In the genomic region with DNA sequence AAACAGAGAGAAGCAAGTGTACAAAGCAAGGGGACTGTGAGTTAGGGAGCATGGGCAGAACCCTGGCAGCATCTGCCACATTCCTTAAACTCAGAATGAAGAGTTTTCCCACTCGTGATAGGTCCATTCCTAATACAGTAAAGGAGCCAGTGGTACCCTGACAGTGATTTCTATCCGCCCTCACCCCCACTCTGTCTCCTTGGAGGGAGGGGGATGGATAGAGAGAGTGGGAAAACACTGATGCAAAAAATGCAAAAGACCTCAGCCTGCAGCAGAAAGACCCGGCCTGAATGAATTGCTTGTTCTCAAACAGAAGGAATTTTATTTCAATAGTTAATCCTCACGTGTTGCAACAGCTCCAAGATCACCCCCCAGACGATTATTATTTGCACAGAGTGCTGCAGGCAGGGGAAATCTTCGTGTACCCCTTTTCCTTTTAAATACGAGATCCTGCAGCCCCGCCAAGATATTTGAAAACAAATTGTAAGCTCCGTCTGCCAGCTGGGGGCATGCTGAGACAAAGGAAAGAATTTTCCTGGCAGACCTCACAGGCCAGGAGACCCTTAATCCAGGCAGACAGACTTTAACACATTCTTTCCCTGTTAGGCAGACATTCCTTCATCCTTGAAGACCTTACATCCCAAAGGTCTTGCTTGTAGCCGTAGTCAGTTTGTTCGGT, we compare ENCODE assay signal across 9 mouse cellular contexts.
DNase-seq lines count a peak whose midpoint lies in the region; ATAC-seq lines count a peak whose summit lies in the region.
"Had no signal": no experiment of that assay in that cellular context is flagged by ENCODE, and none has a peak within 500 bp of the region (broad histone marks: within the 10 kb centered on the region; RNA-seq: fewer than 3 reads in every experiment).

No protein-coding gene starts in this region.

- H3K9me3 ChIP-seq in embryonic facial prominence, embryonic 11.5 days (replicated peaks; ENCODE audit: control insufficient read depth, low read length) = no peaks in the 10 kb centered on the region
- no peaks in the 10 kb centered on the region for H3K9me3 ChIP-seq in hindbrain, embryonic 14.5 days (ENCODE audit: control insufficient read depth, low read length)
- H3K9me3 ChIP-seq in midbrain, embryonic 16.5 days (replicated peaks; ENCODE audit: control insufficient read depth, low read length, poor library complexity, severe bottlenecking) = no peaks in the 10 kb centered on the region
- no peaks in the 10 kb centered on the region for H3K9me3 ChIP-seq in intestine, embryonic 16.5 days (ENCODE audit: control insufficient read depth, low read length)
- H3K9me3 ChIP-seq: lung, embryonic 15.5 days had no signal

- H3K27ac ChIP-seq in embryonic facial prominence, embryonic 11.5 days (replicated peaks; ENCODE audit: low read depth, low read length) = no peak overlapping the region
- peak overlapping the region; percentile 59; the same call in 1 of the 2 replicates for H3K27ac ChIP-seq in hindbrain, embryonic 14.5 days
- peak overlapping the region; percentile 43 for H3K27ac ChIP-seq in midbrain, embryonic 16.5 days (ENCODE audit: low read length)
- H3K27ac ChIP-seq in intestine, embryonic 16.5 days (ENCODE audit: low read length) = no peak overlapping the region
- H3K27ac ChIP-seq: lung, embryonic 15.5 days had no signal

- 0 out of 2 replicates have a peak, but pooled peaks have one; percentile 44 for ATAC-seq in embryonic facial prominence, embryonic 11.5 days (replicated peaks; ENCODE audit: insufficient number of reproducible peaks, low FRiP score, low TSS enrichment, low read depth)
- ATAC-seq in hindbrain, embryonic 14.5 days (ENCODE audit: low FRiP score) = peak; percentile 71
- ATAC-seq in midbrain, embryonic 16.5 days = peak; percentile 76
- ATAC-seq in intestine, embryonic 16.5 days = no peak

- 0 out of 2 replicates have a peak overlapping the region, but pooled peaks have one; percentile 10 for H3K4me2 ChIP-seq in embryonic facial prominence, embryonic 11.5 days (ENCODE audit: low read depth, low read length)
- peak overlapping the region; percentile 30 for H3K4me2 ChIP-seq in hindbrain, embryonic 14.5 days (replicated peaks)
- H3K4me2 ChIP-seq in midbrain, embryonic 16.5 days (ENCODE audit: low read length) = peak overlapping the region; percentile 45
- no peak overlapping the region for H3K4me2 ChIP-seq in intestine, embryonic 16.5 days (ENCODE audit: low read depth, low read length)
- H3K4me2 ChIP-seq: lung, embryonic 15.5 days had no signal

- no peak overlapping the region for H3K4me3 ChIP-seq in embryonic facial prominence, embryonic 11.5 days (ENCODE audit: low read depth, low read length)
- H3K4me3 ChIP-seq in hindbrain, embryonic 14.5 days (replicated peaks; ENCODE audit: low read length) = no peak overlapping the region
- H3K4me3 ChIP-seq in midbrain, embryonic 16.5 days (ENCODE audit: low read depth, low read length) = no peak overlapping the region
- no peak overlapping the region for H3K4me3 ChIP-seq in intestine, embryonic 16.5 days (ENCODE audit: low read length)
- H3K4me3 ChIP-seq: lung, embryonic 15.5 days had no signal

- no peaks in the 10 kb centered on the region for H3K36me3 ChIP-seq in embryonic facial prominence, embryonic 11.5 days (replicated peaks; ENCODE audit: control insufficient read depth, insufficient read depth, low read depth, low read length)
- no peaks in the 10 kb centered on the region for H3K36me3 ChIP-seq in hindbrain, embryonic 14.5 days (replicated peaks; ENCODE audit: control insufficient read depth, insufficient read depth)
- H3K36me3 ChIP-seq in midbrain, embryonic 16.5 days (ENCODE audit: control insufficient read depth, insufficient read depth, low read length) = no peaks in the 10 kb centered on the region
- no peaks in the 10 kb centered on the region for H3K36me3 ChIP-seq in intestine, embryonic 16.5 days (ENCODE audit: control insufficient read depth, insufficient read depth, low read length)
- H3K36me3 ChIP-seq: lung, embryonic 15.5 days had no signal

- 8% methylated on average over 11 of the region's 11 CpGs for WGBS in embryonic facial prominence, embryonic 11.5 days
- 6% methylated on average over 11 of the region's 11 CpGs for WGBS in hindbrain, embryonic 14.5 days
- WGBS in midbrain, embryonic 16.5 days = 2% methylated on average over 11 of the region's 11 CpGs
- 22% methylated on average over 11 of the region's 11 CpGs for WGBS in intestine, embryonic 16.5 days

- peak overlapping the region; percentile 34 for H3K9ac ChIP-seq in embryonic facial prominence, embryonic 11.5 days (replicated peaks; ENCODE audit: low read length)
- H3K9ac ChIP-seq in hindbrain, embryonic 14.5 days = peak overlapping the region; percentile 18; the same call in 1 of the 2 replicates
- peak overlapping the region; percentile 44; the same call in 1 of the 2 replicates for H3K9ac ChIP-seq in midbrain, embryonic 16.5 days (ENCODE audit: low read depth, low read length)
- H3K9ac ChIP-seq in intestine, embryonic 16.5 days (ENCODE audit: low read depth, low read length) = no peak overlapping the region
- H3K9ac ChIP-seq: lung, embryonic 15.5 days had no signal

- H3K4me1 ChIP-seq in embryonic facial prominence, embryonic 11.5 days (ENCODE audit: control insufficient read depth, insufficient read depth, low read length) = no peaks in the 10 kb centered on the region; the same call in 1 of the 2 replicates
- peaks cover 18% of the 10 kb centered on the region for H3K4me1 ChIP-seq in hindbrain, embryonic 14.5 days (replicated peaks; ENCODE audit: control insufficient read depth, insufficient read depth, low read length)
- H3K4me1 ChIP-seq in midbrain, embryonic 16.5 days (ENCODE audit: control insufficient read depth, insufficient read depth, low read length) = peaks cover 15% of the 10 kb centered on the region
- H3K4me1 ChIP-seq in intestine, embryonic 16.5 days (ENCODE audit: control insufficient read depth, insufficient read depth, low read length) = no peaks in the 10 kb centered on the region
- H3K4me1 ChIP-seq: lung, embryonic 15.5 days had no signal

- DNase-seq in ZHBTc4 (ENCODE audit: low read depth, low spot score) (peak; percentile 13), adipocyte (ENCODE audit: low spot score) (no peak)
- DNase-seq in embryonic facial prominence, embryonic 11.5 days (ENCODE audit: low spot score) = peak; percentile 66
- peak; percentile 65 for DNase-seq in hindbrain, embryonic 14.5 days (ENCODE audit: low spot score)
- DNase-seq in layer of hippocampus, postnatal 36 days = no peak
- DNase-seq: heart, postnatal 36 days had no signal

- no peaks in the 10 kb centered on the region for H3K27me3 ChIP-seq in embryonic facial prominence, embryonic 11.5 days (ENCODE audit: control insufficient read depth, insufficient read depth, low read length)
- H3K27me3 ChIP-seq in hindbrain, embryonic 14.5 days (ENCODE audit: control insufficient read depth, insufficient read depth, low read length) = no peaks in the 10 kb centered on the region
- peaks cover 3% of the 10 kb centered on the region; the same call in 1 of the 2 replicates for H3K27me3 ChIP-seq in midbrain, embryonic 16.5 days (ENCODE audit: control insufficient read depth, insufficient read depth, low read depth, low read length)
- H3K27me3 ChIP-seq in intestine, embryonic 16.5 days (replicated peaks; ENCODE audit: control insufficient read depth, insufficient read depth, low read length) = no peaks in the 10 kb centered on the region
- H3K27me3 ChIP-seq: lung, embryonic 15.5 days had no signal

Comparison
In these comparisons a context has a peak if more than half of its experiments do, and no peak if none do; other contexts are left out.
1. DNase-seq: peak in ZHBTc4 (single experiment), embryonic facial prominence, embryonic 11.5 days (single experiment) and hindbrain, embryonic 14.5 days (single experiment); none in adipocyte (single experiment) and layer of hippocampus, postnatal 36 days (0 of 2).
2. H3K27ac ChIP-seq: peak in hindbrain, embryonic 14.5 days (single experiment) and midbrain, embryonic 16.5 days (single experiment); none in embryonic facial prominence, embryonic 11.5 days (single experiment) and intestine, embryonic 16.5 days (single experiment).